Mouse (Mus musculus): ENCODE measurements around the gene Spink8.

- no peak for TF ChIP-seq CTCF (IDR thresholded peaks at IDR 0.05; ENCODE audit: borderline replicate concordance, insufficient read depth, low read depth, low read length)
- no peak for TF ChIP-seq POLR2A (IDR thresholded peaks at IDR 0.05; ENCODE audit: borderline replicate concordance, insufficient read depth, low read length)
Observed at GRCm38 (mm10) chr9:109866218-109866617, 54.1 kb downstream of the Spink8 start.

Measured in cerebellum, adult 2 months (tissue).